Mouse (Mus musculus) G1E (cell line): ENCODE data around the gene Atp23. TPM values are rescaled to one million over a fixed set of nuclear protein-coding genes. Genes with fewer than 3 reads are reported as not detected.

Experiments
- ATAC-seq: 2 replicates; pipeline ENCODE4 v1.8.0; 2016; ENCODE audit warnings: mild to moderate bottlenecking; ENCODE audit not compliant: insufficient number of reproducible peaks, poor library complexity, low FRiP score, severe bottlenecking; ENCODE audit errors: extremely low read depth
- DNase-seq: peaks from one replicate; pipeline ENCODE4 v3.0.0; 2012; ENCODE audit warnings: low spot score
- H3K27me3 ChIP-seq: 2 replicates; pipeline ENCODE4 v1.6.1; 2012; ENCODE audit warnings: mild to moderate bottlenecking, low read length, inconsistent platforms; ENCODE audit not compliant: insufficient read depth
- H3K36me3 ChIP-seq: replicated peaks from 2 replicates; pipeline ENCODE3; 2012; ENCODE audit warnings: mild to moderate bottlenecking, inconsistent platforms
- H3K4me1 ChIP-seq: 2 replicates; pipeline ENCODE4 v1.6.1; 2012; ENCODE audit warnings: low read depth, low read length, inconsistent platforms, mixed read lengths; ENCODE audit not compliant: insufficient read depth
- H3K4me3 ChIP-seq: 2 replicates; pipeline ENCODE4 v1.5.1; 2012; ENCODE audit warnings: low read depth, mild to moderate bottlenecking, inconsistent platforms, low read length, moderate library complexity, mixed read lengths
- H3K9me3 ChIP-seq: replicated peaks from 2 replicates; pipeline ENCODE4 v1.6.1; 2012; ENCODE audit warnings: inconsistent platforms
- CTCF ChIP-seq: IDR thresholded peaks from 2 replicates; pipeline ENCODE4 v1.5.1; 2012; ENCODE audit warnings: low read depth, low read length, inconsistent platforms, mixed read lengths
- GATA1 ChIP-seq: IDR thresholded peaks from 2 replicates; pipeline ENCODE4 v1.6.1; 2012; ENCODE audit warnings: borderline replicate concordance, low read length, inconsistent platforms, mixed read lengths
- GATA2 ChIP-seq: IDR thresholded peaks from 2 replicates; pipeline ENCODE4 v1.6.1; 2012; ENCODE audit warnings: low read depth, low read length, inconsistent platforms, borderline replicate concordance
- POLR2AphosphoS5 ChIP-seq: IDR thresholded peaks from 2 replicates; pipeline ENCODE4 v1.6.1; 2012; ENCODE audit warnings: low read depth, low read length, inconsistent platforms; ENCODE audit not compliant: insufficient replicate concordance
- TAL1 ChIP-seq: conservative IDR thresholded peaks from 2 replicates; pipeline ENCODE4 v1.6.1; 2012; ENCODE audit warnings: low read depth, low read length, inconsistent platforms, mixed read lengths
- polyA plus RNA-seq: library from polyadenylated mRNA; stranded (reverse); fragments of >175 nt; gene quantifications from 2 replicates; pipeline ENCODE4 v1.2.3, GENCODE M21; 2012
- total RNA-seq, 2 experiments: library from RNA; stranded (forward) in 1 of 2; stranded (reverse) in 1 of 2; fragments of 200-1000 nt in 1 of 2; fragments of >200 nt in 1 of 2; fragmentation: Nextera tagmentation in 1 of 2; gene quantifications; 2 replicates each; pipeline ENCODE4 v1.2.3; 2014 to 2017

Gene Atp23
- total RNA-seq (2014; fragmentation: Nextera tagmentation) (6.8 and 13.4 TPM in 2 replicates), total RNA-seq (2017) (15.1 and 19.7 TPM in 2 replicates), polyA plus RNA-seq (9.9 and 15.3 TPM in 2 replicates)

DNA sequence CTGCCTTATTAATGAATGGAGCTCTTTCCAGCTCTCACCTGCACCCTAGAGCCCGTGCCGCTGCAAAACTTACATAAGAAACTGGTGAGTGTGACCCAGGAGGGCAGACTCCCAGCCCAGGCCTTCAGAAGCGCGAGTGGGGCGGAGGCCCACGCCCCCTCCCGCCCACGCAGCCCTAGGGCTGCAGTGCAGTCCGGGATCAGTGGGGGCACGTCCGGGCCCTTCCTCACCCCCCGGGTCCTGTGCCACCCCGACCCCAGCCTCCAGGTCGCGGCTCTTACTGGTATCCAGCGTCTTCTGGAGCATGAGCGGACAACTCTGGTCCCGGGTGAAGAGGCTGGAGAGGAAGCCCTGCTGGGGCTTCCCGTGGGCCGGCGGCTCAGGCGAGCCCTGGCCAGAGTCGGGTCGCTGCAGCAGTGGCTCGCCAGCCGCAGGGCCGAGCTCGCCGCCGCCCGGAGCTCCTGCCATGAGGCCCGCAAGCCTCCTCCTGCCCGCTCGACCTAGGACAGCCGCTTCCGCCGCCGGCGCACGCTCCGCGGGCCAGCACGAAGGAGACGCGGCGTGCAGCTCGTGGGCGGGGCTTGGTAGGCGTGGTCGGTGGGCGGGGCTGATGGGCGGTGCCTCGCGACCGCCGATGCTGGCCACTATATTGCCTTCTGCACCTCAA, at the start of gene Atp23:
Atp23 (minus strand) TSS at position 535 of the 667 bp plus-strand sequence.
- peaks cover 23% of the 10 kb centered on the region for H3K36me3 ChIP-seq
- DNase-seq: peak; percentile 92
- no peaks in the 10 kb centered on the region for H3K27me3 ChIP-seq

GRCm38 (mm10) chr10:126950572-126950971, 49.4 kb upstream of the Atp23 start:
- TF ChIP-seq POLR2AphosphoS5: no peak
- no peak for TF ChIP-seq TAL1
- TF ChIP-seq GATA1: no peak
- no peak for TF ChIP-seq GATA2
- no peak for TF ChIP-seq CTCF

More for the DNA sequence above, at the start of gene Atp23:
- H3K4me3 ChIP-seq: peak within 1 kb of the TSS; percentile 79
- TF ChIP-seq TAL1: no peak
- no peak for TF ChIP-seq GATA2
- no peak for TF ChIP-seq CTCF
- TF ChIP-seq GATA1: no peak
- no peak for TF ChIP-seq POLR2AphosphoS5
- H3K4me1 ChIP-seq: peaks cover 14% of the 10 kb centered on the region
- ATAC-seq: peak; percentile 63
- no peaks in the 10 kb centered on the region for H3K9me3 ChIP-seq

DNA sequence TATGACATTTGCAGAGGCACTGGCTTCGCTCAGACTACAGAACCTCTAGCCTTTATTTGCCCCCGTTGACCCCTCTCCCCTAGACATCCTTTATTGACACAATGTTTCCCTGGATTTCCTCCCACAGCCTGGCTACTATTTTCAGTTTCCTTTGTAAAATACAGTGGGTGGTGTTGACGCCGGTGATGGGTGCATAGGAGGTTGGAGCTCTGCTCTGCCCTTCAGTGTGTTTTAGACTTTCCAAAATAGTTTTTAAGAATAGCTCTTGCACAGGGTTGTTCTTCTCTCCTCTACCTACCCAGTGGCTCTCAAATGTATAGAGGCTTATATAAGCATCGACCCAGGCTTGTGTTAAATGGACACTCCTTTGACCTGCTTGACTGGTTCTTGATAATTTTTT, 48.7 kb upstream of the Atp23 start:
- Histone ChIP-seq H3K27me3 (peaks cover 8% of the 10 kb centered on the region), H3K9me3 (peaks cover 2% of the 10 kb centered on the region), H3K4me3 (no peak overlapping the region), H3K4me1 (no peaks in the 10 kb centered on the region), H3K36me3 (no peaks in the 10 kb centered on the region)
- DNase-seq (no peak), ATAC-seq (no peak)
- no peak for TF ChIP-seq GATA1
- no peak for TF ChIP-seq TAL1
- TF ChIP-seq CTCF: no peak
- no peak for TF ChIP-seq POLR2AphosphoS5
- no peak for TF ChIP-seq GATA2

More at GRCm38 (mm10) chr10:126950572-126950971, 49.4 kb upstream of the Atp23 start:
- no peak for DNase-seq
- H3K4me1 ChIP-seq: no peaks in the 10 kb centered on the region
- ATAC-seq: no peak
- H3K9me3 ChIP-seq: peaks cover 2% of the 10 kb centered on the region
- H3K4me3 ChIP-seq: no peak overlapping the region
- H3K36me3 ChIP-seq: no peaks in the 10 kb centered on the region
- H3K27me3 ChIP-seq: peaks cover 8% of the 10 kb centered on the region

- ATAC-seq (no peak), DNase-seq (no peak)
- TF ChIP-seq CTCF (no peak), POLR2AphosphoS5 (no peak), GATA2 (no peak), TAL1 (no peak), GATA1 (no peak)
- Histone ChIP-seq H3K9me3 (no peaks in the 10 kb centered on the region), H3K27me3 (peaks cover 4% of the 10 kb centered on the region; the same call in 1 of the 2 replicates), H3K4me3 (no peak overlapping the region), H3K4me1 (no peaks in the 10 kb centered on the region), H3K36me3 (no peaks in the 10 kb centered on the region)
Observed at GRCm38 (mm10) chr10:126945531-126945930, 44.4 kb upstream of the Atp23 start.

- no peak overlapping the region for H3K4me3 ChIP-seq
- no peak for DNase-seq
- TF ChIP-seq GATA1: no peak
- no peak for TF ChIP-seq TAL1
- no peaks in the 10 kb centered on the region for H3K36me3 ChIP-seq
- no peaks in the 10 kb centered on the region for H3K9me3 ChIP-seq
- ATAC-seq: no peak
- peaks cover 2% of the 10 kb centered on the region for H3K4me1 ChIP-seq
- no peaks in the 10 kb centered on the region for H3K27me3 ChIP-seq
Observed at GRCm38 (mm10) chr10:126940949-126941348, 39.8 kb upstream of the Atp23 start.

GRCm38 (mm10) chr10:126935556-126936381, 34.6 kb upstream of the Atp23 start:
- Histone ChIP-seq H3K4me1 (peaks cover 2% of the 10 kb centered on the region), H3K36me3 (no peaks in the 10 kb centered on the region), H3K4me3 (no peak overlapping the region), H3K27me3 (peaks cover 8% of the 10 kb centered on the region), H3K9me3 (no peaks in the 10 kb centered on the region)
- DNase-seq (no peak), ATAC-seq (no peak)
- TF ChIP-seq TAL1 (no peak), POLR2AphosphoS5 (no peak), GATA2 (no peak), CTCF (no peak), GATA1 (no peak)
